Mouse (Mus musculus): ENCODE measurements around the gene Rexo1.

Gene Rexo1

GRCm38 (mm10) chr10:80584642-80585552, 23.5 kb upstream of the Rexo1 start:
- DNase-seq, result no peak

GRCm38 (mm10) chr10:80584045-80584488, 22.7 kb upstream of the Rexo1 start:
- no peak for DNase-seq

- DNase-seq, result no peak
These were observed 21.7 kb upstream of the Rexo1 start for GRCm38 (mm10) chr10:80583047-80583446.

GRCm38 (mm10) chr10:80578911-80579310, 17.6 kb upstream of the Rexo1 start:
- DNase-seq, result peak; percentile 63 to 78

GRCm38 (mm10) chr10:80578131-80578750, 16.9 kb upstream of the Rexo1 start:
- peak; percentile 90 to 93 for DNase-seq

GRCm38 (mm10) chr10:80577195-80578130, 16.1 kb upstream of the Rexo1 start, which contains the start of gene Klf16:
Gene Klf16, minus strand, starts transcription at chr10:80577321.
- peak; percentile 99 for DNase-seq

- peak; percentile 75 to 78 for DNase-seq
These were observed 15.2 kb upstream of the Rexo1 start for GRCm38 (mm10) chr10:80576351-80577194.

- no peak for DNase-seq
These were observed 14.6 kb upstream of the Rexo1 start for GRCm38 (mm10) chr10:80575925-80576324.

- no peak for DNase-seq
These were observed 13.5 kb upstream of the Rexo1 start for GRCm38 (mm10) chr10:80574896-80575295.

- no peak for DNase-seq
These were observed 12.6 kb upstream of the Rexo1 start for GRCm38 (mm10) chr10:80573944-80574343.

GRCm38 (mm10) chr10:80572477-80572876, 11.1 kb upstream of the Rexo1 start:
- no peak for DNase-seq

GRCm38 (mm10) chr10:80570871-80571836, 9.8 kb upstream of the Rexo1 start:
- peak; percentile 43 to 53 for DNase-seq

- no peak for DNase-seq
These were observed 9.1 kb upstream of the Rexo1 start for GRCm38 (mm10) chr10:80570419-80570818.

- peak; percentile 84 to 86 for DNase-seq
These were observed 8.3 kb upstream of the Rexo1 start for GRCm38 (mm10) chr10:80569664-80570066.

- DNase-seq, result no peak
These were observed 7.5 kb upstream of the Rexo1 start for GRCm38 (mm10) chr10:80568876-80569275.

- peak; percentile 79 to 90 for DNase-seq
These were observed 5.2 kb upstream of the Rexo1 start for GRCm38 (mm10) chr10:80566375-80567092.

GRCm38 (mm10) chr10:80560621-80561020, 739 bp downstream of the Rexo1 start:
- DNase-seq, result no peak

GRCm38 (mm10) chr10:80559431-80559830, 1.9 kb downstream of the Rexo1 start:
- DNase-seq, result no peak

GRCm38 (mm10) chr10:80557346-80557965, 3.9 kb downstream of the Rexo1 start:
- DNase-seq, result peak; percentile 82 to 86

Data from lung, postnatal 4 days (tissue).